Mouse (Mus musculus): ENCODE measurements around the gene Ano1. TPM values are rescaled to one million over a fixed set of nuclear protein-coding genes. Genes with fewer than 3 reads are reported as not detected.

The Ano1 gene
- polyA plus RNA-seq, 1 experiment from 2014 or later: 69.0 TPM

DNA sequence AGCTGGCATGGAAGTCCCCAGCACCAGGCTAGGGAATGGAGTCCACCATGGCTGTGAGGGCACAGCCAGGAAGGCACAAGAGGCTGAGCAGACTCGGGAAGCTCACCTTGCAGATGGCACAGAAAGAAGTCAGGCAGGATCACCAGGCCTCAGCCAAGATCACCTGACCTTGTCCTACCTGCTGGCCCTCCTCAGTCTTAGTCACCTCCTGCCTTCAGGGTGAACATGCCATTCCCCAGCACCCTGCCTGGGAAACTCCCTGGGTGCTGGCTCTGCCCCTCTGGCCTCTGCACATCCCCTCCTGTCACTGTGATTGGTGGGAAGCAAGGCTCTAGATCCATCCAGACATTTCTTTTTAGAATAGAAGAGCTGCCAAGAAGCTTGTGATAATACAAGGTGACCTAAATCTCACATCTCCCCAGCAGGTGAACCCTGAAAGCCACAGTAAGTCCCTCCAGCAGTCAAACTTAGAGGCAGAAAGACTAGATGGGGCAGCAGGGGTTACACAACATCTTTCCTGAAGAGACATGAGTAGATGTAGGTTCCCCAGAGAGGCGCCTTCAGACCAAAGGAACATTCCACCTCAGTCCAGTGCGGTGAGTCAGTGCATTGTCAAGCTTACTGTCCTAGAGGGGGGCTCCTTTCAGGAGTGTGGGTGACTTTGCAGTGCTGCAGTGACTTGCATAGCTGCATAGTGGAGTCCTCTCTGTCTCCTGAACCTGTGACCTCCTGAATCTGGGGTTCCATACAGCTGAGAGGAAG, 184.7 kb downstream of the Ano1 start:
- no peak overlapping the region for H3K4me3 ChIP-seq (ENCODE audit: low read depth, low read length)
- H3K4me2 ChIP-seq (replicated peaks; ENCODE audit: low read depth, low read length): no peak overlapping the region
- H3K9me3 ChIP-seq (ENCODE audit: low read length): no peaks in the 10 kb centered on the region
- 54% methylated on average over 3 of the region's 3 CpGs for WGBS
- DNase-seq (ENCODE audit: low spot score): no peak
- H3K4me1 ChIP-seq (ENCODE audit: insufficient read depth, low read depth, low read length): no peaks in the 10 kb centered on the region
- no peak for ATAC-seq
- H3K27ac ChIP-seq (ENCODE audit: low read length): no peak overlapping the region
- no peaks in the 10 kb centered on the region for H3K27me3 ChIP-seq (replicated peaks; ENCODE audit: insufficient read depth, low read length)
- no peaks in the 10 kb centered on the region for H3K36me3 ChIP-seq (ENCODE audit: insufficient read depth, low read length)
- no peak overlapping the region for H3K9ac ChIP-seq (replicated peaks; ENCODE audit: low read depth)
- TF ChIP-seq EP300 (IDR thresholded peaks at IDR 0.05): no peak
- no peak for TF ChIP-seq CTCF (IDR thresholded peaks at IDR 0.05)

DNA sequence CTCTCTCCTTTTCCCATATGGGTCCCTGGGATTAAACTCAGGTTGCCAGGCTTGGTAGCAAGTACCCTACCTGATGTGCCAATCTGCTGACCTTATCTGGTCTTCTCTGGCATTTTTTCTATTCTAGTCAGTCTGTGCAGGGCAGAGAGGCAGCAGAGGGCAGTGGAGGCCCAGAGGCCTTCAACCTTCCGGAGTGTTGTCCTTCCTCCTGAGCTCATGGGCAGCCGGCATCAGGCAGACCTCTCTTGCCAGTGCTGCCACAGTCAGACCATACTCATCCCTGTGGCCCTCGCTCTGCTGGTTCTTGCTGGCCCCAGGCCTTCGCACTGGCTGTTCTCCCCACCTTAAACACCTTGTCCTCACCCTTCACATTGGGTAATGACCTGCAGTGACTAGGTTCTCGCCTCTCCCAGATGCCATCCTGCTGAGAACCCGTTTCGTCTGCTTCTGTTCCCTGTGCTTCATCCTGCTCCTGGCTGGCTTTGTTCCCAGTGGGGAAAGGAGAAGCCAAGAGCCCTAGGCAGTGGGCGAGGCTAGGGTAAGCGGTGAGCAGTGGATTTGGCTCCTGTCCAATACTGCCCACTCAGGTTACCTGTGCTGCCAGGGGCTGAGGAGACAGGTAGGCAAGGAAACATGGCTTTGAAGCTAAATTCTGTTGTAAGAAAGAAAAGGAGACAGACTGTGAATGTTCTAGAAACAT, 188.2 kb downstream of the Ano1 start:
- Histone ChIP-seq H3K27ac (ENCODE audit: low read length) (no peak overlapping the region), H3K4me1 (ENCODE audit: insufficient read depth, low read depth, low read length) (no peaks in the 10 kb centered on the region), H3K4me3 (ENCODE audit: low read depth, low read length) (no peak overlapping the region), H3K9me3 (ENCODE audit: low read length) (no peaks in the 10 kb centered on the region), H3K27me3 (replicated peaks; ENCODE audit: insufficient read depth, low read length) (no peaks in the 10 kb centered on the region), H3K9ac (replicated peaks; ENCODE audit: low read depth) (no peak overlapping the region), H3K4me2 (replicated peaks; ENCODE audit: low read depth, low read length) (no peak overlapping the region), H3K36me3 (ENCODE audit: insufficient read depth, low read length) (no peaks in the 10 kb centered on the region)
- 42% methylated on average over 9 of the region's 9 CpGs for WGBS
- ATAC-seq (peak; percentile 77), DNase-seq (ENCODE audit: low spot score) (peak; percentile 75)
- TF ChIP-seq EP300 (IDR thresholded peaks at IDR 0.05) (no peak), CTCF (IDR thresholded peaks at IDR 0.05) (no peak; the same call in 1 of the 2 replicates)

DNA sequence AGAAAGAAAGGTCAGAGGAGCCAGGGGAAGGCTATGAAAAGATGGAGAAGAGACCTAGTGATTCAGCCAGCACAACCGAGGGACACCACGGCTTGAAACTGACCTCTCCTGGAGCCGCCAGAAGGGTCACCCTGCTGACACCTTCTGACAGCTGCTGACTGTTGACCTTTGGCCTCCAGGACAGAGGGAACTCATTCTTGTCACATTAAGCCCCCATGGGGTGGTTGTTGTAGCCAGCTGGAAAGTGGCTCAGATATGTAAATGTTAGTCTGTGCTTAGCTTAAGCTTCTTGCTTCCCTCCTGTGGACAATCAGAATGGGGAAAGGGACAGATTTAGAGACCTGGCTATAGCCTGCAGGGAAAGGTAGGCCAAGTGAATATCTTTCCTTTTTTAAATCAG, 189.8 kb downstream of the Ano1 start:
- Histone ChIP-seq H3K27ac (ENCODE audit: low read length) (no peak overlapping the region), H3K4me2 (replicated peaks; ENCODE audit: low read depth, low read length) (no peak overlapping the region), H3K27me3 (replicated peaks; ENCODE audit: insufficient read depth, low read length) (no peaks in the 10 kb centered on the region), H3K4me3 (ENCODE audit: low read depth, low read length) (no peak overlapping the region), H3K9ac (replicated peaks; ENCODE audit: low read depth) (no peak overlapping the region), H3K9me3 (ENCODE audit: low read length) (no peaks in the 10 kb centered on the region), H3K36me3 (ENCODE audit: insufficient read depth, low read length) (no peaks in the 10 kb centered on the region), H3K4me1 (ENCODE audit: insufficient read depth, low read depth, low read length) (no peaks in the 10 kb centered on the region)
- ATAC-seq: no peak
- TF ChIP-seq EP300 (IDR thresholded peaks at IDR 0.05) (no peak), CTCF (IDR thresholded peaks at IDR 0.05) (no peak)
- no peak for DNase-seq (ENCODE audit: low spot score)
- WGBS: 20% methylated on average over 3 of the region's 3 CpGs

DNA sequence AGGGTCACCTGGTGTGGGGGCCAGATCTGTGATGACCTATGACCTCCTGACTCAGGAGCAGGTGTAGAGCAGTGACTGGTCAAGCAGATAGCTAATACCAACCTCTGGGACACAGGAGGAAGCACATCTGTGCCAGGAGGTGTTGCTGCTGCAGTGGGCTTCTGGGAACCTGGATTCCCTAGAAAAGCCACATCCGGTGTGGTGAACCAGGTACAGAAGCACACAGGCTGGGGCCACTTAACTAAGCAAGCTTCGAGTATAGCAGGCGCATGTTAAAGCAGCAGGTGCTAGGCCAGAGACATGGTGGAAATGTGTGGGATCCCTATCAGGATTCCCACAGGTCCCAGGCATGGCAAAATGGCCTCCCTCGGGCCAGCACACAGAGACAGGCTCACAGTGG, 191.2 kb downstream of the Ano1 start:
- no peaks in the 10 kb centered on the region for H3K9me3 ChIP-seq (ENCODE audit: low read length)
- H3K4me3 ChIP-seq (ENCODE audit: low read depth, low read length): no peak overlapping the region
- 84% methylated on average over 4 of the region's 4 CpGs for WGBS
- TF ChIP-seq EP300 (IDR thresholded peaks at IDR 0.05) (no peak), CTCF (IDR thresholded peaks at IDR 0.05) (no peak)
- no peak overlapping the region for H3K27ac ChIP-seq (ENCODE audit: low read length)
- no peak overlapping the region for H3K4me2 ChIP-seq (replicated peaks; ENCODE audit: low read depth, low read length)
- H3K27me3 ChIP-seq (replicated peaks; ENCODE audit: insufficient read depth, low read length): no peaks in the 10 kb centered on the region
- no peaks in the 10 kb centered on the region for H3K36me3 ChIP-seq (ENCODE audit: insufficient read depth, low read length)
- H3K4me1 ChIP-seq (ENCODE audit: insufficient read depth, low read depth, low read length): no peaks in the 10 kb centered on the region
- DNase-seq (ENCODE audit: low spot score): no peak
- H3K9ac ChIP-seq (replicated peaks; ENCODE audit: low read depth): no peak overlapping the region
- ATAC-seq: no peak

DNA sequence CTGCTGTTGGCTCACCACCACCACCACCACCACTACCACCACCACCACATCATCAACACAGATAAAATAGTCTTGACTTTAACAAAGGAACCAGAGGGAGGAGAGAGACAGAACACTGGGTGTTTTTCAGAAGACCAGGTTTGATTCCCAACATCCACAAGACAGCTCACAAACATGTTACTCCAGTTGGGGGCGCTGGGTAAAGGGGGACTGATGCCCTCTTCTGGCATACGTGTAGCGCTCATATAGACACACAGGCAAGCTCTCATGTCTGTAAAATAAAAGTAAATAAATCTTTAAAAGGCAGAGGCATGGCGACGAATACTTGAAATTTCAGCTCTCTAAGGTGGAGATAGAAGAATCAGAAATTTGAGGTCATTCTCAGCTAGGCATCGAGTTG, 193.2 kb downstream of the Ano1 start:
- H3K4me2 ChIP-seq (replicated peaks; ENCODE audit: low read depth, low read length): no peak overlapping the region
- no peak for TF ChIP-seq EP300 (IDR thresholded peaks at IDR 0.05)
- TF ChIP-seq CTCF (IDR thresholded peaks at IDR 0.05): peak; percentile 35; the same call in 1 of the 2 replicates
- no peak overlapping the region for H3K4me3 ChIP-seq (ENCODE audit: low read depth, low read length)
- no peaks in the 10 kb centered on the region for H3K36me3 ChIP-seq (ENCODE audit: insufficient read depth, low read length)
- H3K27ac ChIP-seq (ENCODE audit: low read length): no peak overlapping the region
- no peaks in the 10 kb centered on the region for H3K27me3 ChIP-seq (replicated peaks; ENCODE audit: insufficient read depth, low read length)
- ATAC-seq (no peak), DNase-seq (ENCODE audit: low spot score) (no peak)
- no peak overlapping the region for H3K9ac ChIP-seq (replicated peaks; ENCODE audit: low read depth)
- H3K4me1 ChIP-seq (ENCODE audit: insufficient read depth, low read depth, low read length): no peaks in the 10 kb centered on the region
- H3K9me3 ChIP-seq (ENCODE audit: low read length): no peaks in the 10 kb centered on the region
- 40% methylated on average over 6 of the region's 6 CpGs for WGBS

DNA sequence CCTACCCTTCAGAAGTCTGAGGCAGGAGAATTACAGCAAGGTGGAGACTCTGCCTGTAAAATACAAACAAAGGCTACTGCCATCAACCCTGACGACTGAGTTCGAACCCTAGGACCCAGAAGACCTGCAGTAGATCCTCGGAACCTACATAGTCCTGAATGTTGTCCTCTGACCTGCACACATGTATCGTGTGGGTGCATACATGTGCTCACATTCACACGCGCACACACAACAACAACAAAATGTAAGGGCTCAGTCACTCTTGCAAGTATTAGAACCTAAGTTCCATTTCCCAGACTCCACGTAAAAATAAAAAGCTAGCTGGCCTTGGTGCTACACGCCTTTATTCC, 197.7 kb downstream of the Ano1 start:
- Histone ChIP-seq H3K4me2 (replicated peaks; ENCODE audit: low read depth, low read length) (peak overlapping the region; percentile 85), H3K36me3 (ENCODE audit: insufficient read depth, low read length) (no peaks in the 10 kb centered on the region; the same call in 1 of the 2 replicates), H3K9ac (replicated peaks; ENCODE audit: low read depth) (peak overlapping the region; percentile 48), H3K27ac (ENCODE audit: low read length) (peak overlapping the region; percentile 69), H3K9me3 (ENCODE audit: low read length) (no peaks in the 10 kb centered on the region), H3K4me3 (ENCODE audit: low read depth, low read length) (peak overlapping the region; percentile 96), H3K27me3 (replicated peaks; ENCODE audit: insufficient read depth, low read length) (no peaks in the 10 kb centered on the region), H3K4me1 (ENCODE audit: insufficient read depth, low read depth, low read length) (peaks cover 12% of the 10 kb centered on the region)
- TF ChIP-seq EP300 (IDR thresholded peaks at IDR 0.05) (no peak), CTCF (IDR thresholded peaks at IDR 0.05) (no peak)
- WGBS: 24% methylated on average over 8 of the region's 8 CpGs
- no peak for ATAC-seq
- no peak for DNase-seq (ENCODE audit: low spot score)
